Mouse (Mus musculus) embryonic stem cell, embryonic (primary cell): ENCODE data around the gene Ttl.

Source experiments
- CTCF ChIA-PET, 4 experiments: fragments of 300-600 bp in 2 of 4; fragments of 350-600 bp in 2 of 4; sonication (Branson Sonifier 250); formaldehyde crosslinking; loops; one replicate each; lab custom pipeline; 2022; ENCODE audit warnings: inconsistent platforms in 2 of 4; lab: Charles Lee
- POLR2A ChIA-PET, 4 experiments: fragments of 300-600 bp in 2 of 4; fragments of 350-600 bp in 2 of 4; sonication (Branson Sonifier 250); formaldehyde crosslinking; loops; one replicate each; lab custom pipeline; 2022; ENCODE audit warnings: antibody characterized with exemption in 4 of 4, inconsistent platforms in 1 of 4; lab: Charles Lee

Ttl gene

GRCm38 (mm10) chr2:129061456-129062059 is 4.2 kb upstream of the Ttl start:
- ChIA-PET CTCF (interaction anchor here in 3 of 4 experiments (1.0 to 1.3 kb wide), 4 partner anchors 113 to 197 kb away, joined by 3 read pairs; no protein-coding TSS in a partner anchor), POLR2A (interaction anchor here (0.6 to 1.9 kb wide), 35 partner anchors 10 to 1218 kb away, joined by 3 to 14 read pairs (median 4); partner anchors contain the start of genes Slc20a1 (in 3 of the 4), Tmem87b (in 2 of the 4), Gm10762 (in 1 of the 4) and Polr1b (in 1 of the 4))

- POLR2A ChIA-PET: interaction anchor here (0.6 to 3.5 kb wide), 62 partner anchors 9 to 1223 kb away, joined by 3 to 24 read pairs (median 5); partner anchors contain the start of genes Chchd5 (in 3 of the 4), Polr1b (in 3 of the 4), Slc20a1 (in 3 of the 4) and Vinac1 (in 2 of the 4)
- CTCF ChIA-PET: interaction anchor here in 3 of 4 experiments (0.8 to 1.7 kb wide), 5 partner anchors 12 to 192 kb away, joined by 3 to 6 read pairs (median 3); no protein-coding TSS in a partner anchor
Measured at GRCm38 (mm10) chr2:129066326-129066725, 584 bp downstream of the Ttl start.

- POLR2A ChIA-PET: interaction anchor here in 2 of 4 experiments (0.6 to 1.0 kb wide), 2 partner anchors 24 to 224 kb away, joined by 3 to 10 read pairs; no protein-coding TSS in a partner anchor
Measured at GRCm38 (mm10) chr2:129070296-129070695, 4.6 kb downstream of the Ttl start.

GRCm38 (mm10) chr2:129078313-129078712 is 12.6 kb downstream of the Ttl start:
- ChIA-PET CTCF (interaction anchor here in 3 of 4 experiments (0.6 to 2.1 kb wide), 15 partner anchors 10 to 974 kb away, joined by 3 to 6 read pairs (median 3); partner anchors contain the start of gene Ttl (in 2 of the 3)), POLR2A (interaction anchor here in 3 of 4 experiments (0.6 to 2.1 kb wide), 14 partner anchors 10 to 185 kb away, joined by 3 to 17 read pairs (median 4); partner anchors contain the start of genes Ttl (in 2 of the 3) and Polr1b (in 1 of the 3))

More at GRCm38 (mm10) chr2:129070296-129070695, 4.6 kb downstream of the Ttl start:
- CTCF ChIA-PET: no interaction called here

GRCm38 (mm10) chr2:129079194-129079593 is 13.5 kb downstream of the Ttl start:
- CTCF ChIA-PET: interaction anchor here in 2 of 4 experiments (0.6 to 2.1 kb wide), 7 partner anchors 13 to 975 kb away, joined by 3 to 6 read pairs (median 3); partner anchors contain the start of gene Ttl (in 1 of the 2)
- POLR2A ChIA-PET: interaction anchor here in 3 of 4 experiments (0.6 to 2.1 kb wide), 11 partner anchors 13 to 184 kb away, joined by 3 to 17 read pairs (median 4); partner anchors contain the start of genes Ttl (in 2 of the 3) and Polr1b (in 1 of the 3)

- ChIA-PET CTCF (no interaction called here), POLR2A (interaction anchor here in 2 of 4 experiments (0.6 to 1.5 kb wide), 5 partner anchors 20 to 1098 kb away, joined by 3 to 4 read pairs (median 3); partner anchors contain the start of genes Chchd5 (in 1 of the 2), Polr1b (in 1 of the 2) and Snrpb (in 1 of the 2))
Measured at GRCm38 (mm10) chr2:129081097-129081496, 15.4 kb downstream of the Ttl start.

- POLR2A ChIA-PET: interaction anchor here in 2 of 4 experiments (0.8 to 0.9 kb wide), 2 partner anchors 16 to 18 kb away, joined by 3 to 4 read pairs; no protein-coding TSS in a partner anchor
Measured at GRCm38 (mm10) chr2:129083514-129083913, 17.8 kb downstream of the Ttl start.

GRCm38 (mm10) chr2:129084959-129085358 is 19.2 kb downstream of the Ttl start:
- ChIA-PET POLR2A (interaction anchor here in 2 of 4 experiments (0.8 to 1.8 kb wide), 2 partner anchors 24 to 160 kb away, joined by 3 read pairs; no protein-coding TSS in a partner anchor), CTCF (interaction anchor here in 1 of 4 experiments (0.6 kb wide), 1 partner anchor 168 kb away, joined by 3 read pairs; no protein-coding TSS in a partner anchor)

More at GRCm38 (mm10) chr2:129083514-129083913, 17.8 kb downstream of the Ttl start:
- CTCF ChIA-PET: interaction anchor here in 1 of 4 experiments (0.7 kb wide), 1 partner anchor 11 kb away, joined by 4 read pairs; no protein-coding TSS in a partner anchor

- ChIA-PET POLR2A (interaction anchor here in 2 of 4 experiments (0.7 to 4.1 kb wide), 7 partner anchors 9 to 158 kb away, joined by 3 to 33 read pairs (median 3); partner anchors contain the start of genes Polr1b (in 2 of the 2) and Chchd5 (in 1 of the 2)), CTCF (interaction anchor here in 1 of 4 experiments (0.6 kb wide), 1 partner anchor 190 kb away, joined by 3 read pairs; no protein-coding TSS in a partner anchor)
Measured at GRCm38 (mm10) chr2:129087520-129087919, 21.8 kb downstream of the Ttl start.

GRCm38 (mm10) chr2:129090370-129090769 is 24.6 kb downstream of the Ttl start:
- ChIA-PET CTCF (interaction anchor here in 1 of 4 experiments (0.6 kb wide), 1 partner anchor 29 kb away, joined by 7 read pairs; no protein-coding TSS in a partner anchor), POLR2A (interaction anchor here in 2 of 4 experiments (0.6 to 4.1 kb wide), 10 partner anchors 9 to 191 kb away, joined by 3 to 33 read pairs (median 5); partner anchors contain the start of genes Chchd5 (in 1 of the 2), Polr1b (in 1 of the 2), Slc20a1 (in 1 of the 2) and Ttl (in 1 of the 2))

GRCm38 (mm10) chr2:129092810-129093209 is 27.1 kb downstream of the Ttl start:
- CTCF ChIA-PET: interaction anchor here in 1 of 4 experiments (1.1 kb wide), 1 partner anchor 14 kb away, joined by 3 read pairs; no protein-coding TSS in a partner anchor

GRCm38 (mm10) chr2:129093926-129094724 is 28.4 kb downstream of the Ttl start:
- CTCF ChIA-PET: interaction anchor here in 2 of 4 experiments (0.5 to 1.1 kb wide), 2 partner anchors 10 to 16 kb away, joined by 3 to 4 read pairs; no protein-coding TSS in a partner anchor
- POLR2A ChIA-PET: interaction anchor here in 3 of 4 experiments (0.5 to 2.0 kb wide), 12 partner anchors 10 to 474 kb away, joined by 3 to 11 read pairs (median 4); partner anchors contain the start of genes Slc20a1 (in 1 of the 3) and Ttl (in 1 of the 3)

More at GRCm38 (mm10) chr2:129092810-129093209, 27.1 kb downstream of the Ttl start:
- POLR2A ChIA-PET: interaction anchor here in 3 of 4 experiments (0.5 to 2.0 kb wide), 11 partner anchors 9 to 318 kb away, joined by 3 to 11 read pairs (median 3); partner anchors contain the start of genes Ttl (in 2 of the 3) and Polr1b (in 1 of the 3)

GRCm38 (mm10) chr2:129100784-129101310 is 35.1 kb downstream of the Ttl start, which contains the start of gene Polr1b:
Gene Polr1b, plus strand, starts transcription at chr2:129100995.
- ChIA-PET CTCF (interaction anchor here in 3 of 4 experiments (0.6 to 2.0 kb wide), 3 partner anchors 32 to 157 kb away, joined by 3 to 10 read pairs (median 5); no protein-coding TSS in a partner anchor), POLR2A (interaction anchor here (0.6 to 25.6 kb wide), 52 partner anchors 8 to 283 kb away, joined by 3 to 468 read pairs (median 4); partner anchors contain the start of genes Chchd5 (in 3 of the 4), Ttl (in 3 of the 4), Slc20a1 (in 2 of the 4) and Tmem87b (in 2 of the 4))

GRCm38 (mm10) chr2:129112924-129113323 is 47.2 kb downstream of the Ttl start:
- ChIA-PET CTCF (interaction anchor here in 1 of 4 experiments (0.7 kb wide), 1 partner anchor 1312 kb away, joined by 6 read pairs; no protein-coding TSS in a partner anchor), POLR2A (interaction anchor here in 3 of 4 experiments (0.6 to 25.6 kb wide), 14 partner anchors 4 to 415 kb away, joined by 3 to 468 read pairs (median 4); partner anchors contain the start of genes Polr1b (in 2 of the 3), Chchd5 (in 1 of the 3) and Slc20a1 (in 1 of the 3))

GRCm38 (mm10) chr2:129115706-129116367 is 50.1 kb downstream of the Ttl start:
- ChIA-PET CTCF (interaction anchor here in 1 of 4 experiments (1.3 kb wide), 1 partner anchor 142 kb away, joined by 5 read pairs; no protein-coding TSS in a partner anchor), POLR2A (interaction anchor here in 2 of 4 experiments (0.8 to 25.6 kb wide), 6 partner anchors 7 to 127 kb away, joined by 3 to 468 read pairs (median 14); partner anchors contain the start of genes Chchd5 (in 2 of the 2) and Polr1b (in 1 of the 2))
